11 mouse cellular contexts compared by ENCODE assay signal in genomic region chr12:3641931-3642330, GRCm38 (mm10).
DNase-seq lines count a peak whose midpoint lies in the region; ATAC-seq and TF ChIP-seq lines count a peak whose summit lies in the region.
"Had no signal": no experiment of that assay in that cellular context is flagged by ENCODE, and none has a peak within 500 bp of the region (broad histone marks: within the 10 kb centered on the region; RNA-seq: fewer than 3 reads in every experiment).

No protein-coding gene starts in this region.

- TF ChIP-seq CTCF in spleen, adult 2 months (IDR thresholded peaks at IDR 0.05; ENCODE audit: extremely low read depth, insufficient read depth, insufficient read length, insufficient replicate concordance): 0 out of 2 replicates have a peak, but pooled peaks have one; percentile 2
- TF ChIP-seq CTCF in stomach, postnatal 0 days (IDR thresholded peaks at IDR 0.05; ENCODE audit: low read depth): peak; percentile 67

- no peak for TF ChIP-seq EP300 in stomach, postnatal 0 days (optimal IDR thresholded peaks at IDR 0.05)

- no peak for TF ChIP-seq POLR2A in spleen, adult 2 months (IDR thresholded peaks at IDR 0.05; ENCODE audit: low read depth, low read length)

- 42% methylated on average over 3 of the region's 3 CpGs for WGBS in spleen, adult 2 months
- WGBS in stomach, postnatal 0 days: 51% methylated on average over 3 of the region's 3 CpGs
- 59% methylated on average over 3 of the region's 3 CpGs for WGBS in forebrain, embryonic 10.5 days

- H3K4me2 ChIP-seq in stomach, postnatal 0 days (replicated peaks; ENCODE audit: low read depth): no peak overlapping the region
- H3K4me2 ChIP-seq: liver, embryonic 15.5 days had no signal

- DNase-seq in adrenal gland, adult (ENCODE audit: inconsistent age in 2 of 2, low spot score in 1 of 2): peak; percentile 30 to 71
- no peak for DNase-seq in adrenal gland, adult 8-10 months
- DNase-seq in spleen, adult 2 months (ENCODE audit: low read depth in 1 of 2, low spot score in 2 of 2): peak in 1 of 2 experiments; percentile 9
- DNase-seq in spleen, postnatal 4 days (ENCODE audit: low spot score in 2 of 2): no peak
- peak; percentile 32 for DNase-seq in kidney, postnatal 10 days
- DNase-seq in stomach, postnatal 0 days (ENCODE audit: low spot score): peak; percentile 30
- DNase-seq in layer of hippocampus, postnatal 36 days: no peak
- no peak for DNase-seq in forebrain, embryonic 10.5 days (ENCODE audit: extremely low spot score, low spot score)
- DNase-seq: right cerebral cortex, postnatal 4 days had no signal

- H3K4me3 ChIP-seq in spleen, adult 2 months (ENCODE audit: extremely low read depth, insufficient read depth, insufficient read length): no peak overlapping the region
- H3K4me3 ChIP-seq in stomach, postnatal 0 days (ENCODE audit: low read depth, low read length): no peak overlapping the region
- H3K4me3 ChIP-seq in forebrain, embryonic 10.5 days: no peak overlapping the region
- H3K4me3 ChIP-seq: liver, embryonic 15.5 days had no signal

- no peak overlapping the region for H3K27ac ChIP-seq in spleen, adult 2 months (ENCODE audit: insufficient read depth, low read length)
- H3K27ac ChIP-seq in stomach, postnatal 0 days (replicated peaks): no peak overlapping the region
- H3K27ac ChIP-seq in forebrain, embryonic 10.5 days: no peak overlapping the region
- H3K27ac ChIP-seq: liver, embryonic 15.5 days had no signal

- H3K9me3 ChIP-seq in stomach, postnatal 0 days (ENCODE audit: control insufficient read depth, low read length): no peaks in the 10 kb centered on the region
- no peaks in the 10 kb centered on the region for H3K9me3 ChIP-seq in forebrain, embryonic 10.5 days
- H3K9me3 ChIP-seq: liver, embryonic 15.5 days had no signal

- ATAC-seq in stomach, postnatal 0 days (ENCODE audit: low FRiP score, low TSS enrichment): no peak
- ATAC-seq: forebrain, embryonic 16.5 days had no signal

- peaks cover 2% of the 10 kb centered on the region for H3K36me3 ChIP-seq in spleen, adult 2 months (ENCODE audit: control insufficient read depth, insufficient read depth, low read length)
- no peaks in the 10 kb centered on the region for H3K36me3 ChIP-seq in stomach, postnatal 0 days (ENCODE audit: control insufficient read depth, insufficient read depth, low read length)
- 0 out of 2 replicates have a peak, but pooled peaks cover 3% of the 10 kb centered on the region for H3K36me3 ChIP-seq in forebrain, embryonic 10.5 days (replicated peaks)

- H3K27me3 ChIP-seq in spleen, adult 2 months (ENCODE audit: control insufficient read depth, insufficient read depth, low read length): no peaks in the 10 kb centered on the region
- H3K27me3 ChIP-seq in stomach, postnatal 0 days (ENCODE audit: control insufficient read depth, insufficient read depth, low read length): no peaks in the 10 kb centered on the region
- no peaks in the 10 kb centered on the region for H3K27me3 ChIP-seq in forebrain, embryonic 10.5 days (ENCODE audit: poor library complexity, severe bottlenecking)
- H3K27me3 ChIP-seq: liver, embryonic 15.5 days had no signal

- no peak overlapping the region for H3K9ac ChIP-seq in stomach, postnatal 0 days (ENCODE audit: low read length)
- H3K9ac ChIP-seq: liver, embryonic 15.5 days had no signal

- H3K4me1 ChIP-seq in spleen, adult 2 months (ENCODE audit: control insufficient read depth, insufficient read depth, insufficient read length): no peaks in the 10 kb centered on the region
- H3K4me1 ChIP-seq in stomach, postnatal 0 days (replicated peaks; ENCODE audit: control insufficient read depth, insufficient read depth): no peaks in the 10 kb centered on the region
- no peaks in the 10 kb centered on the region for H3K4me1 ChIP-seq in forebrain, embryonic 10.5 days
- H3K4me1 ChIP-seq: liver, embryonic 15.5 days had no signal

Comparison
In these comparisons a context has a peak if more than half of its experiments do, and no peak if none do; other contexts are left out.
1. DNase-seq: peak in adrenal gland, adult (2 of 2), kidney, postnatal 10 days (single experiment) and stomach, postnatal 0 days (single experiment); none in adrenal gland, adult 8-10 months (single experiment), spleen, postnatal 4 days (0 of 2), layer of hippocampus, postnatal 36 days (0 of 2) and forebrain, embryonic 10.5 days (single experiment).